Mouse (Mus musculus): ENCODE measurements around the gene Crtc1. TPM values are rescaled to one million over a fixed set of nuclear protein-coding genes. Genes with fewer than 3 reads are reported as not detected.

Gene Crtc1
- polyA plus RNA-seq, 1 experiment: 16.8 TPM

DNA sequence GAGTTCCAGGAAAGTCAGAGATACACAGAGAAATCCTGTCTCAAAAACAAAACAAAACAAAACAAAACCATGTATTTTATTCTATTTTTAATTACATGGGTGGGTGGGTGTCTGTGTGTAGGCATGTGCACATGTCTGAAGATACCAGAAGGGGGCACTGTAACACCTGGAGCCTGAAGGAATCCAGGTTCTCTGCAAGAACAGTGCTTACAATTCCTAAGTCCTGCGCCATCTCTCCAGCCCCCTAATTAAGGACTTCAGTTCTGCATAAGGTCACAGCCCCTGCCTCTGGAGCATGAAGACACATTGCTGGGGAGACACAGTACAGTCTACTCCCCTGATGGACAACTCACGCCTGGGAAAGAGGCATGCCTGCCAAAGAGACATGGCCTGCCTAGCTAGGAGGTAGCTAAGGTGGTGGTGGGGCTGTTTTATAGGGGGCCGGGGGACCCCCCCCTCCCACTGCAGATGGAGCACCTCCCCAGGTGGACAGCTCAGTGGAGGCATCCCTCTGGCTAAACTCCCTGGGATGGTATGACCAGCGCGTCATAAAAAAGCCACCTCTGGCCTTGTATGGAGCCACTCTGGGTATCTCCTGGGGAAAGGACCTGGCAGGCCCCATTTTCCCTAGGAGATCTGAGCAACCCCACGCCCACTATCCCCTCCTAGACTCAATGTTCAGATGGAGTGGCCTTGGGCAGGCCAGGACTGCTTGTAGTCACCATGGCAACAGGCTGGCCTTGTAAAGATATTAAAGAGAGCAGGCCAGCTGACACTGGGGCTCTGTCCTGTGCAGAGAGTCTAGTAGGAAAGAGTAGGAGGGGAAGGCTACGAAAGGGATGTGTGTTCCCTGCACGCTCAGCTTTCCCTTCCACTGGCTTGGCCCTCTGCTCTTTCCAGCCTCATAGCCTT, 23.6 kb downstream of the Crtc1 start:
- Histone ChIP-seq H3K27me3 (replicated peaks; ENCODE audit: control insufficient read depth, insufficient read depth, low read length) (no peaks in the 10 kb centered on the region), H3K4me3 (ENCODE audit: insufficient read depth, low read depth, low read length) (no peak overlapping the region), H3K27ac (ENCODE audit: insufficient read depth, low read depth, low read length) (no peak overlapping the region), H3K36me3 (ENCODE audit: control insufficient read depth, insufficient read depth, low read length) (no peaks in the 10 kb centered on the region), H3K4me1 (ENCODE audit: control insufficient read depth, insufficient read depth, low read length) (no peaks in the 10 kb centered on the region)
- DNase-seq: peak; percentile 25
- WGBS: 86% methylated on average over 8 of the region's 8 CpGs
- TF ChIP-seq CTCF (conservative IDR thresholded peaks at IDR 0.05; ENCODE audit: insufficient read depth, insufficient read length, low read depth, low read length) (peak; percentile 59), POLR2A (IDR thresholded peaks at IDR 0.05; ENCODE audit: low read depth, low read length) (no peak)

DNA sequence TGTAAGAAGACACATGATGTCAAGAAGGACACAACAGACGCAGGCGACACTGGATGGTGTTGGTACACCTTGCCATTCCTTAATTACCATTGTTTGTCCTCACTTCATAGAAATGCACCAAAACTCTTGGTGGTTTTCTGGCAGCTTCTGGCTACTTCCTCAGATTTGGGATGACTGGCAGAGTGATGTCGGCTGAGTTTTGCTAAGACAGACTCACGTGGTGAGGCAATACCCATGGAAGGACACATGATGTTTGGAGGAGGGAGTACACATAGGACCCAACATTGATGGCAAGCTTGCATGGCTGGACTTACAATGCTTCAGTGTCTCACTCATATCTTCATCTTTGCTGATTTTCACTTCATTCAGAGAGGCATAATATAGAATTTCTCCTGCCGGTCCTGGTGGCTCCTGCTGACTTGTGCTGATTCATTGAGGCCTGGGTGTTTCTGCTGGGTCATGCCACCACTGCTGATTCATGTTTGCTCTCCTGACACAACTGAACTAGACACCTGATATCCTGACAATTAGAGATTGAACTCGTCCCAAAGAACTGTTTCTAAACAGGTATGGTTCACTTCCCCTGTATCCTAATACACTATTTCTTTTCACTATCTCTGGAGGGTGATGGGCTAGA, 25.0 kb downstream of the Crtc1 start:
- Histone ChIP-seq H3K27ac (ENCODE audit: insufficient read depth, low read depth, low read length) (no peak overlapping the region), H3K4me1 (ENCODE audit: control insufficient read depth, insufficient read depth, low read length) (no peaks in the 10 kb centered on the region), H3K4me3 (ENCODE audit: insufficient read depth, low read depth, low read length) (no peak overlapping the region), H3K27me3 (replicated peaks; ENCODE audit: control insufficient read depth, insufficient read depth, low read length) (no peaks in the 10 kb centered on the region), H3K36me3 (ENCODE audit: control insufficient read depth, insufficient read depth, low read length) (no peaks in the 10 kb centered on the region)
- WGBS: 80% methylated on average over 6 of the region's 6 CpGs
- TF ChIP-seq CTCF (conservative IDR thresholded peaks at IDR 0.05; ENCODE audit: insufficient read depth, insufficient read length, low read depth, low read length): no peak
- TF ChIP-seq POLR2A (IDR thresholded peaks at IDR 0.05; ENCODE audit: low read depth, low read length): no peak
- no peak for DNase-seq

DNA sequence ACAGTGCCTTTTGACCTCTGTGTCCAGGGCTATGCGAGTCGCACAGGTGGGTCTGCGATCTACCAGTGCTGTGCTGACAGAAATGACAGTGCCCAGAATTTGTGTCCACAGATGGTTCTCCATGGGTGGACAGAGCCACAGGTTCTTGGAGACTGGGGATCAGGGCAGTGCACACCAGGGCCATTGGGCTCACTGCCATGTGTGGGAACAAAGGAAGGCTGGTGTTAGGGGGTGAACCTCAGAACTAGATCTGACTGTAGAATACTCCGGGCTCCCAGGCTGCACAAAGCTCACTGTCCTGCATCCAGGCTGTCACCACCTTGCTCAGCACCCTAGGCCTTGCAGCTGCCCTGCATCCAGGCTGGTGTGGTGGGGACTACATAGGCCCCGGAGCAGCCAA, 29.1 kb downstream of the Crtc1 start:
- Histone ChIP-seq H3K4me3 (ENCODE audit: insufficient read depth, low read depth, low read length) (no peak overlapping the region), H3K27me3 (replicated peaks; ENCODE audit: control insufficient read depth, insufficient read depth, low read length) (no peaks in the 10 kb centered on the region), H3K36me3 (ENCODE audit: control insufficient read depth, insufficient read depth, low read length) (no peaks in the 10 kb centered on the region), H3K27ac (ENCODE audit: insufficient read depth, low read depth, low read length) (no peak overlapping the region), H3K4me1 (ENCODE audit: control insufficient read depth, insufficient read depth, low read length) (no peaks in the 10 kb centered on the region)
- WGBS: 92% methylated on average over 5 of the region's 5 CpGs
- no peak for TF ChIP-seq POLR2A (IDR thresholded peaks at IDR 0.05; ENCODE audit: low read depth, low read length)
- TF ChIP-seq CTCF (conservative IDR thresholded peaks at IDR 0.05; ENCODE audit: insufficient read depth, insufficient read length, low read depth, low read length): no peak
- no peak for DNase-seq

DNA sequence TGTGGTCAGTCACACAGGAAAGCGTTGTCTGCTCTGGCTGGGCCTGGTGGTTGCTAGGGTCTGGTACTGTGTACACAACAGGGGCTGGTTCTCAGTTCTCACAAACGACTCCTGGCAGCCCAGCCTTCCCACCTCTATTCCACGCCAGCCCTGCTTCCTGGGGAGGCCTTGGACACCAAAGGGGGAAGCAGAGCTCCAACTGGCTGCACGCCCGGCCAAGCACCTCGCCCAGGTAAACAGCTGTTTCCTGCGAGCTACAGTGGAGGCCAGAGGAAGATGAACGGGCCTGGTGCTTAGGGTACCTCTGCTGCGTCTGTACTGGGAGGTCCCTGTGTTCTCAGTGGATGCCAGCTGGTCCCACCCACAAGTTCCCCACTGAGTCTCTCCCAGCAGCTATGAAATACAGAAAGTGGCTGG, 29.9 kb downstream of the Crtc1 start:
- Histone ChIP-seq H3K27me3 (replicated peaks; ENCODE audit: control insufficient read depth, insufficient read depth, low read length) (no peaks in the 10 kb centered on the region), H3K4me1 (ENCODE audit: control insufficient read depth, insufficient read depth, low read length) (no peaks in the 10 kb centered on the region), H3K27ac (ENCODE audit: insufficient read depth, low read depth, low read length) (no peak overlapping the region), H3K4me3 (ENCODE audit: insufficient read depth, low read depth, low read length) (no peak overlapping the region), H3K36me3 (ENCODE audit: control insufficient read depth, insufficient read depth, low read length) (no peaks in the 10 kb centered on the region)
- DNase-seq: no peak
- WGBS: 56% methylated on average over 9 of the region's 9 CpGs
- TF ChIP-seq POLR2A (IDR thresholded peaks at IDR 0.05; ENCODE audit: low read depth, low read length) (no peak), CTCF (conservative IDR thresholded peaks at IDR 0.05; ENCODE audit: insufficient read depth, insufficient read length, low read depth, low read length) (no peak)

DNA sequence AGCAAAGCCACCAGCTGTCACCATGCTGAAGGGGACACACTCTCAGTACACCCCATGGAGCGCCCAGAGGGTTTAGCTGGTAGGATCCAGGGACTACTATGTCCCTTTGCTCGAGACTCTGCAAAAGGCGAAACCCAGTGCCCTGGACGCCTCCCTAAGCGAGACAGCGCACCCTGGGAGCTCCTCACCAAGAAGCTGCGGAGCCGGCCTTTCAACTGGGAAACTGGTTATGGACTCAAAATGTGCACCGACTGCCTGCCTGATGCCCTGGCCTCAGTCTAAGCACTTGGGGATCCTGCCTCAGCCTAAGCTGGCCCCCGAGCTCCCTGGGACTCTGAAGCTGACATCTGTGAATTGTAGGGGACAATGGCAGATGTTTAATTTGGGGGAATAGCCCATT, 30.4 kb downstream of the Crtc1 start:
- 82% methylated on average over 10 of the region's 10 CpGs for WGBS
- H3K4me1 ChIP-seq (ENCODE audit: control insufficient read depth, insufficient read depth, low read length): no peaks in the 10 kb centered on the region
- H3K27me3 ChIP-seq (replicated peaks; ENCODE audit: control insufficient read depth, insufficient read depth, low read length): no peaks in the 10 kb centered on the region
- TF ChIP-seq POLR2A (IDR thresholded peaks at IDR 0.05; ENCODE audit: low read depth, low read length) (no peak), CTCF (conservative IDR thresholded peaks at IDR 0.05; ENCODE audit: insufficient read depth, insufficient read length, low read depth, low read length) (no peak)
- no peak overlapping the region for H3K27ac ChIP-seq (ENCODE audit: insufficient read depth, low read depth, low read length)
- no peak for DNase-seq
- no peak overlapping the region for H3K4me3 ChIP-seq (ENCODE audit: insufficient read depth, low read depth, low read length)
- no peaks in the 10 kb centered on the region for H3K36me3 ChIP-seq (ENCODE audit: control insufficient read depth, insufficient read depth, low read length)

GRCm38 (mm10) chr8:70408301-70408700, 31.1 kb downstream of the Crtc1 start:
- 80% methylated on average over 6 of the region's 6 CpGs for WGBS

GRCm38 (mm10) chr8:70406427-70407069, 32.8 kb downstream of the Crtc1 start:
- no peaks in the 10 kb centered on the region for H3K27me3 ChIP-seq (replicated peaks; ENCODE audit: control insufficient read depth, insufficient read depth, low read length)
- H3K36me3 ChIP-seq (ENCODE audit: control insufficient read depth, insufficient read depth, low read length): no peaks in the 10 kb centered on the region
- H3K27ac ChIP-seq (ENCODE audit: insufficient read depth, low read depth, low read length): peak overlapping the region; percentile 19; the same call in 1 of the 2 replicates
- H3K4me3 ChIP-seq (ENCODE audit: insufficient read depth, low read depth, low read length): no peak overlapping the region
- TF ChIP-seq CTCF (conservative IDR thresholded peaks at IDR 0.05; ENCODE audit: insufficient read depth, insufficient read length, low read depth, low read length) (no peak), POLR2A (IDR thresholded peaks at IDR 0.05; ENCODE audit: low read depth, low read length) (no peak)
- WGBS: 61% methylated on average over 11 of the region's 11 CpGs
- no peaks in the 10 kb centered on the region for H3K4me1 ChIP-seq (ENCODE audit: control insufficient read depth, insufficient read depth, low read length)
- peak; percentile 52 for DNase-seq

More at GRCm38 (mm10) chr8:70408301-70408700, 31.1 kb downstream of the Crtc1 start:
- Histone ChIP-seq H3K27me3 (replicated peaks; ENCODE audit: control insufficient read depth, insufficient read depth, low read length) (no peaks in the 10 kb centered on the region), H3K36me3 (ENCODE audit: control insufficient read depth, insufficient read depth, low read length) (no peaks in the 10 kb centered on the region), H3K4me3 (ENCODE audit: insufficient read depth, low read depth, low read length) (no peak overlapping the region), H3K27ac (ENCODE audit: insufficient read depth, low read depth, low read length) (no peak overlapping the region), H3K4me1 (ENCODE audit: control insufficient read depth, insufficient read depth, low read length) (no peaks in the 10 kb centered on the region)
- TF ChIP-seq POLR2A (IDR thresholded peaks at IDR 0.05; ENCODE audit: low read depth, low read length): no peak
- TF ChIP-seq CTCF (conservative IDR thresholded peaks at IDR 0.05; ENCODE audit: insufficient read depth, insufficient read length, low read depth, low read length): no peak
- no peak for DNase-seq

Measured in kidney, adult 2 months (tissue).